25 mouse cellular contexts compared by ENCODE assay signal in genomic region chr6:139735708-139736626, GRCm38 (mm10).
DNase-seq lines count a peak whose midpoint lies in the region; ATAC-seq lines count a peak whose summit lies in the region.
"Had no signal": no experiment of that assay in that cellular context is flagged by ENCODE, and none has a peak within 500 bp of the region (broad histone marks: within the 10 kb centered on the region; RNA-seq: fewer than 3 reads in every experiment).

No protein-coding gene starts in this region.

- H3K27ac ChIP-seq in forebrain, embryonic 12.5 days: no peak overlapping the region
- H3K27ac ChIP-seq in intestine, embryonic 15.5 days: no peak overlapping the region
- H3K27ac ChIP-seq: embryonic facial prominence, embryonic 10.5 days; embryonic facial prominence, embryonic 15.5 days; forebrain, embryonic 15.5 days; hindbrain, embryonic 12.5 days; liver, embryonic 12.5 days had no signal

- WGBS in forebrain, embryonic 12.5 days: 86% methylated on average over 9 of the region's 9 CpGs
- WGBS in intestine, embryonic 15.5 days: 88% methylated on average over 9 of the region's 9 CpGs

- H3K9ac ChIP-seq in forebrain, embryonic 12.5 days: no peak overlapping the region
- no peak overlapping the region for H3K9ac ChIP-seq in intestine, embryonic 15.5 days
- H3K9ac ChIP-seq: embryonic facial prominence, embryonic 15.5 days; forebrain, embryonic 15.5 days; hindbrain, embryonic 12.5 days; liver, embryonic 12.5 days; liver, postnatal 0 days had no signal

- H3K9me3 ChIP-seq in forebrain, embryonic 12.5 days: no peaks in the 10 kb centered on the region
- H3K9me3 ChIP-seq in intestine, embryonic 15.5 days: no peaks in the 10 kb centered on the region
- H3K9me3 ChIP-seq: embryonic facial prominence, embryonic 10.5 days; embryonic facial prominence, embryonic 15.5 days; forebrain, embryonic 15.5 days; hindbrain, embryonic 12.5 days; liver, embryonic 12.5 days had no signal

- H3K36me3 ChIP-seq in forebrain, embryonic 12.5 days (replicated peaks): no peaks in the 10 kb centered on the region
- no peaks in the 10 kb centered on the region for H3K36me3 ChIP-seq in intestine, embryonic 15.5 days
- H3K36me3 ChIP-seq: embryonic facial prominence, embryonic 10.5 days; embryonic facial prominence, embryonic 15.5 days; forebrain, embryonic 15.5 days; hindbrain, embryonic 12.5 days; liver, embryonic 12.5 days had no signal

- peak; percentile 83 for ATAC-seq in frontal cortex, adult (ENCODE audit: low TSS enrichment)
- peak; percentile 86 for ATAC-seq in granulocyte monocyte progenitor cell, adult 5-6 weeks (replicated peaks; ENCODE audit: poor library complexity, severe bottlenecking)
- ATAC-seq in forebrain, embryonic 12.5 days (ENCODE audit: low FRiP score): no peak
- no peak for ATAC-seq in intestine, embryonic 15.5 days
- ATAC-seq: forebrain, embryonic 15.5 days; intestine, postnatal 0 days; liver, embryonic 12.5 days; liver, postnatal 0 days had no signal

- H3K4me2 ChIP-seq in forebrain, embryonic 12.5 days: no peak overlapping the region
- H3K4me2 ChIP-seq in intestine, embryonic 15.5 days (replicated peaks): no peak overlapping the region
- H3K4me2 ChIP-seq: embryonic facial prominence, embryonic 15.5 days; forebrain, embryonic 15.5 days; hindbrain, embryonic 12.5 days; liver, embryonic 12.5 days had no signal

- no peaks in the 10 kb centered on the region for H3K4me1 ChIP-seq in forebrain, embryonic 12.5 days
- no peaks in the 10 kb centered on the region for H3K4me1 ChIP-seq in intestine, embryonic 15.5 days (replicated peaks)
- H3K4me1 ChIP-seq: embryonic facial prominence, embryonic 10.5 days; embryonic facial prominence, embryonic 15.5 days; forebrain, embryonic 15.5 days; hindbrain, embryonic 12.5 days; liver, embryonic 12.5 days had no signal

- no peaks in the 10 kb centered on the region for H3K27me3 ChIP-seq in forebrain, embryonic 12.5 days
- no peaks in the 10 kb centered on the region for H3K27me3 ChIP-seq in intestine, embryonic 15.5 days (replicated peaks)
- H3K27me3 ChIP-seq: embryonic facial prominence, embryonic 15.5 days; forebrain, embryonic 15.5 days; hindbrain, embryonic 12.5 days; liver, embryonic 12.5 days had no signal

- DNase-seq in frontal cortex, postnatal 10 days (ENCODE audit: low spot score in 2 of 2): no peak
- peak; percentile 68 for DNase-seq in brain, adult 2 months (ENCODE audit: low read depth, low spot score)
- no peak for DNase-seq in retina, embryonic 14.5 days (ENCODE audit: low spot score)
- DNase-seq: B cell, adult 2 months; cerebellum, adult 18-20 months; cerebellum, postnatal 14 days; kidney, adult 9 months; kidney, postnatal 10 days; layer of hippocampus, postnatal 36 days; left cerebral cortex, postnatal 4 days; liver, postnatal 0 days; lung, postnatal 36 days; midbrain, embryonic 14.5 days; thymus, adult 2 months; thymus, postnatal 36 days had no signal

- no peak overlapping the region for H3K4me3 ChIP-seq in forebrain, embryonic 12.5 days (replicated peaks)
- no peak overlapping the region for H3K4me3 ChIP-seq in intestine, embryonic 15.5 days (replicated peaks)
- H3K4me3 ChIP-seq: embryonic facial prominence, embryonic 10.5 days; embryonic facial prominence, embryonic 15.5 days; forebrain, embryonic 15.5 days; hindbrain, embryonic 12.5 days; liver, embryonic 12.5 days had no signal

Comparison
In these comparisons a context has a peak if more than half of its experiments do, and no peak if none do; other contexts are left out.
1. ATAC-seq: peak in frontal cortex, adult (single experiment) and granulocyte monocyte progenitor cell, adult 5-6 weeks (single experiment); none in forebrain, embryonic 12.5 days (single experiment) and intestine, embryonic 15.5 days (single experiment).